ENCODE assay signal across 9 mouse cellular contexts in genomic region chr11:98925868-98926311, GRCm38 (mm10). TPM values are rescaled to one million over a fixed set of nuclear protein-coding genes. Genes with fewer than 3 reads are reported as not detected.
DNase-seq lines count a peak whose midpoint lies in the region; ATAC-seq and TF ChIP-seq lines count a peak whose summit lies in the region.
"Had no signal": no experiment of that assay in that cellular context is flagged by ENCODE, and none has a peak within 500 bp of the region (broad histone marks: within the 10 kb centered on the region; RNA-seq: fewer than 3 reads in every experiment).

No protein-coding gene starts in this region.

- WGBS in kidney, embryonic 16.5 days = 3% methylated on average over 12 of the region's 12 CpGs
- 26% methylated on average over 12 of the region's 12 CpGs for WGBS in kidney, adult 2 months
- 2% methylated on average over 12 of the region's 12 CpGs for WGBS in hindbrain, embryonic 11.5 days
- 11% methylated on average over 12 of the region's 12 CpGs for WGBS in stomach, embryonic 16.5 days

- TF ChIP-seq POLR2A in kidney, adult 2 months (IDR thresholded peaks at IDR 0.05; ENCODE audit: low read depth, low read length) = no peak

- DNase-seq in kidney, adult 2 months = no peak
- peak; percentile 87 for DNase-seq in embryo, embryonic 10 days (ENCODE audit: low spot score)
- peak; percentile 82 for DNase-seq in hindbrain, embryonic 11.5 days (ENCODE audit: low spot score)
- peak; percentile 85 for DNase-seq in lung, postnatal 10 days
- no peak for DNase-seq in c-Kit-positive CD71-positive TER-119-positive erythroid progenitor cells, embryonic 14.5 days (ENCODE audit: low spot score)
- no peak for DNase-seq in adrenal gland, adult (ENCODE audit: inconsistent age in 2 of 2, low spot score in 1 of 2)

- peaks cover 82% of the 10 kb centered on the region for H3K4me1 ChIP-seq in kidney, embryonic 16.5 days (ENCODE audit: insufficient read depth, low read length)
- H3K4me1 ChIP-seq in kidney, adult 2 months (ENCODE audit: control insufficient read depth, insufficient read depth, low read length) = peaks cover 34% of the 10 kb centered on the region
- H3K4me1 ChIP-seq in hindbrain, embryonic 11.5 days (replicated peaks; ENCODE audit: control insufficient read depth, insufficient read depth, low read length) = peaks cover 32% of the 10 kb centered on the region
- H3K4me1 ChIP-seq in stomach, embryonic 16.5 days (ENCODE audit: control insufficient read depth, insufficient read depth, low read length) = peaks cover 73% of the 10 kb centered on the region

- no peak for TF ChIP-seq CTCF in kidney, adult 2 months (conservative IDR thresholded peaks at IDR 0.05; ENCODE audit: insufficient read depth, insufficient read length, low read depth, low read length)

- no peaks in the 10 kb centered on the region for H3K9me3 ChIP-seq in kidney, embryonic 16.5 days (ENCODE audit: low read length)
- no peaks in the 10 kb centered on the region for H3K9me3 ChIP-seq in hindbrain, embryonic 11.5 days (ENCODE audit: control insufficient read depth, low read length)
- no peaks in the 10 kb centered on the region for H3K9me3 ChIP-seq in stomach, embryonic 16.5 days (replicated peaks; ENCODE audit: control insufficient read depth, low read length)
- H3K9me3 ChIP-seq: liver, embryonic 15.5 days had no signal

- no peaks in the 10 kb centered on the region for H3K27me3 ChIP-seq in kidney, embryonic 16.5 days (ENCODE audit: insufficient read depth, low read length)
- no peaks in the 10 kb centered on the region for H3K27me3 ChIP-seq in kidney, adult 2 months (replicated peaks; ENCODE audit: control insufficient read depth, insufficient read depth, low read length)
- H3K27me3 ChIP-seq in hindbrain, embryonic 11.5 days (ENCODE audit: control insufficient read depth, insufficient read depth, low read length) = no peaks in the 10 kb centered on the region
- no peaks in the 10 kb centered on the region for H3K27me3 ChIP-seq in stomach, embryonic 16.5 days (ENCODE audit: control insufficient read depth, insufficient read depth, low read length)

- peaks cover 4% of the 10 kb centered on the region for H3K36me3 ChIP-seq in kidney, embryonic 16.5 days (ENCODE audit: insufficient read depth, low read length)
- no peaks in the 10 kb centered on the region for H3K36me3 ChIP-seq in kidney, adult 2 months (ENCODE audit: control insufficient read depth, insufficient read depth, low read length)
- H3K36me3 ChIP-seq in hindbrain, embryonic 11.5 days (ENCODE audit: control insufficient read depth, insufficient read depth, low read length) = no peaks in the 10 kb centered on the region
- no peaks in the 10 kb centered on the region for H3K36me3 ChIP-seq in stomach, embryonic 16.5 days (ENCODE audit: control insufficient read depth, insufficient read depth, low read length)

- peak; percentile 16; the same call in 1 of the 2 replicates for ATAC-seq in kidney, embryonic 16.5 days (ENCODE audit: low FRiP score, low TSS enrichment)
- peak; percentile 45; the same call in 1 of the 2 replicates for ATAC-seq in hindbrain, embryonic 11.5 days (ENCODE audit: low FRiP score)
- peak; percentile 18 for ATAC-seq in stomach, embryonic 16.5 days (ENCODE audit: insufficient read depth, low FRiP score)

- peak overlapping the region; percentile 40 for H3K4me2 ChIP-seq in kidney, embryonic 16.5 days (replicated peaks; ENCODE audit: low read depth, low read length)
- H3K4me2 ChIP-seq in hindbrain, embryonic 11.5 days (replicated peaks; ENCODE audit: low read depth, low read length) = no peak overlapping the region; the same call in 1 of the 2 replicates
- H3K4me2 ChIP-seq in stomach, embryonic 16.5 days (ENCODE audit: low read depth, low read length) = peak overlapping the region; percentile 41
- H3K4me2 ChIP-seq: liver, embryonic 15.5 days had no signal

- peak overlapping the region; percentile 55 for H3K9ac ChIP-seq in kidney, embryonic 16.5 days (replicated peaks; ENCODE audit: low read length)
- peak overlapping the region; percentile 23; the same call in 1 of the 2 replicates for H3K9ac ChIP-seq in hindbrain, embryonic 11.5 days (ENCODE audit: low read depth, low read length)
- peak overlapping the region; percentile 66 for H3K9ac ChIP-seq in stomach, embryonic 16.5 days (ENCODE audit: low read length)
- H3K9ac ChIP-seq: liver, embryonic 15.5 days had no signal

- H3K4me3 ChIP-seq in kidney, embryonic 16.5 days (ENCODE audit: low read length) = peak overlapping the region; percentile 2; the same call in 1 of the 2 replicates
- H3K4me3 ChIP-seq in kidney, adult 2 months (ENCODE audit: insufficient read depth, low read depth, low read length) = no peak overlapping the region
- H3K4me3 ChIP-seq in hindbrain, embryonic 11.5 days (ENCODE audit: low read depth, low read length) = no peak overlapping the region
- H3K4me3 ChIP-seq in stomach, embryonic 16.5 days (replicated peaks; ENCODE audit: low read length) = 0 out of 2 replicates have a peak overlapping the region, but pooled peaks have one; percentile 0
- H3K4me3 ChIP-seq: liver, embryonic 15.5 days had no signal

- H3K27ac ChIP-seq in kidney, embryonic 16.5 days (ENCODE audit: low read length) = peak overlapping the region; percentile 92
- H3K27ac ChIP-seq in kidney, adult 2 months (ENCODE audit: insufficient read depth, low read depth, low read length) = no peak overlapping the region
- H3K27ac ChIP-seq in hindbrain, embryonic 11.5 days (ENCODE audit: low read depth, low read length) = peak overlapping the region; percentile 66
- H3K27ac ChIP-seq in stomach, embryonic 16.5 days (ENCODE audit: low read length) = peak overlapping the region; percentile 93
- H3K27ac ChIP-seq: liver, embryonic 15.5 days had no signal

RNA-seq across cellular contexts. Expression of gene Rara, which starts 1.7 kb away (rescaled TPM):
- polyA plus RNA-seq in kidney, embryonic 16.5 days (2015; fragmentation: Nextera tagmentation; extraction: Ambion mirVana) = 31.4 and 32.5 TPM in 2 replicates
- polyA plus RNA-seq in kidney, adult 2 months (2012; rRNA removed) = 18.0 and 19.6 TPM in 2 replicates
- 48.3 and 51.2 TPM in 2 replicates for polyA plus RNA-seq in hindbrain, embryonic 11.5 days (2014; fragmentation: Nextera tagmentation; extraction: Ambion mirVana)
- polyA plus RNA-seq in stomach, embryonic 16.5 days (2015; fragmentation: Nextera tagmentation; extraction: Ambion mirVana) = 28.8 and 30.1 TPM in 2 replicates

RNA-seq across cellular contexts. Expression of gene Cdc6, which starts 18.3 kb away (rescaled TPM):
- 36.2 and 38.6 TPM in 2 replicates for polyA plus RNA-seq in kidney, embryonic 16.5 days (2015; fragmentation: Nextera tagmentation; extraction: Ambion mirVana)
- polyA plus RNA-seq in kidney, adult 2 months (2012; rRNA removed) = 0.11 and 0.14 TPM in 2 replicates
- 33.1 and 39.0 TPM in 2 replicates for polyA plus RNA-seq in hindbrain, embryonic 11.5 days (2014; fragmentation: Nextera tagmentation; extraction: Ambion mirVana)
- 26.9 and 28.1 TPM in 2 replicates for polyA plus RNA-seq in stomach, embryonic 16.5 days (2015; fragmentation: Nextera tagmentation; extraction: Ambion mirVana)

RNA-seq across cellular contexts. Expression of gene Gjd3, which starts 56.9 kb away (rescaled TPM):
- 0.59 TPM in 1 of 2 replicates, not detected in the other for polyA plus RNA-seq in kidney, embryonic 16.5 days (2015; fragmentation: Nextera tagmentation; extraction: Ambion mirVana)
- 0.34 and 0.57 TPM in 2 replicates for polyA plus RNA-seq in kidney, adult 2 months (2012; rRNA removed)
- polyA plus RNA-seq in hindbrain, embryonic 11.5 days (2014; fragmentation: Nextera tagmentation; extraction: Ambion mirVana) = 0.28 and 0.74 TPM in 2 replicates
- polyA plus RNA-seq in stomach, embryonic 16.5 days (2015; fragmentation: Nextera tagmentation; extraction: Ambion mirVana) = 0.44 TPM in 1 of 2 replicates, not detected in the other
- polyA plus RNA-seq: liver, embryonic 15.5 days had no signal

Comparison
In these comparisons a context has a peak if more than half of its experiments do, and no peak if none do; other contexts are left out.
1. H3K4me3 ChIP-seq: peak in kidney, embryonic 16.5 days (single experiment) and stomach, embryonic 16.5 days (single experiment); none in kidney, adult 2 months (single experiment) and hindbrain, embryonic 11.5 days (single experiment).
2. RNA of gene Cdc6, which starts 18.3 kb away (polyA plus RNA-seq): 36.2 to 38.6 TPM in kidney, embryonic 16.5 days, 33.1 to 39.0 TPM in hindbrain, embryonic 11.5 days and 26.9 to 28.1 TPM in stomach, embryonic 16.5 days; 0.11 to 0.14 TPM in kidney, adult 2 months; every median in the first group is over 10 times any median in the second.
3. DNase-seq: peak in embryo, embryonic 10 days (single experiment), hindbrain, embryonic 11.5 days (single experiment) and lung, postnatal 10 days (single experiment); none in kidney, adult 2 months (single experiment), c-Kit-positive CD71-positive TER-119-positive erythroid progenitor cells, embryonic 14.5 days (single experiment) and adrenal gland, adult (0 of 2).
4. Peak in every context shown above with its lines, with median percentiles within 50 percentile points of each other: ATAC-seq and H3K9ac ChIP-seq.